Mouse (Mus musculus) cerebellum, adult 2 months (tissue): ENCODE results near the gene Kmt2e. TPM values are rescaled to one million over a fixed set of nuclear protein-coding genes. Genes with fewer than 3 reads are reported as not detected.

Source experiments
- DNase-seq, 2 experiments: peaks; one replicate each; pipeline ENCODE4 v3.0.0; 2021
- H3K27ac ChIP-seq: fragments of 200-500 bp; 2 replicates; pipeline ENCODE4 v1.5.1; 2012; ENCODE audit warnings: low read length, control low read depth, inconsistent platforms; ENCODE audit not compliant: insufficient read depth
- H3K27me3 ChIP-seq: fragments of 200-500 bp; 2 replicates; pipeline ENCODE4 v1.6.1; 2012; ENCODE audit warnings: inconsistent platforms, mild to moderate bottlenecking, low read length, moderate library complexity; ENCODE audit not compliant: control insufficient read depth, insufficient read depth
- H3K4me1 ChIP-seq: fragments of 200-500 bp; 2 replicates; pipeline ENCODE4 v1.6.1; 2011; ENCODE audit warnings: low read length; ENCODE audit not compliant: control insufficient read depth, insufficient read depth
- H3K4me3 ChIP-seq: fragments of 200-500 bp; replicated peaks from 2 replicates; pipeline ENCODE3; 2011; ENCODE audit warnings: mild to moderate bottlenecking, low read depth, low read length, control low read depth; ENCODE audit not compliant: insufficient read depth
- CTCF ChIP-seq: fragments of 200-500 bp; IDR thresholded peaks from 2 replicates; pipeline ENCODE4 v1.5.1; 2011; ENCODE audit warnings: low read depth, mild to moderate bottlenecking, control low read depth, low read length, moderate library complexity, borderline replicate concordance; ENCODE audit not compliant: insufficient read depth
- POLR2A ChIP-seq: fragments of 200-500 bp; IDR thresholded peaks from 2 replicates; pipeline ENCODE4 v1.6.1; 2011; ENCODE audit warnings: low read length, control low read depth, borderline replicate concordance; ENCODE audit not compliant: insufficient read depth
- WGBS: fragments of 180-500 bp; shearing (Covaris S2); methylation state at CpG from one replicate; pipeline ENCODE4 v1.1.7; 2018; 5-methylcytosine and 5-hydroxymethylcytosine counted together
- polyA plus RNA-seq: library from polyadenylated mRNA; depleted of rRNA; stranded (reverse); fragments of >200 nt; gene quantifications from 2 replicates; pipeline ENCODE4 v1.2.3, GENCODE M21; 2012

Kmt2e gene
- polyA plus RNA-seq, 1 experiment = 46.6 TPM

- no peak for DNase-seq
- Histone ChIP-seq H3K27me3 (no peaks in the 10 kb centered on the region), H3K4me3 (no peak overlapping the region), H3K4me1 (peaks cover 9% of the 10 kb centered on the region; the same call in 1 of the 2 replicates), H3K27ac (no peak overlapping the region)
- 77% methylated on average over 11 of the region's 11 CpGs for WGBS
- no peak for TF ChIP-seq CTCF
- TF ChIP-seq POLR2A = no peak
Observed at GRCm38 (mm10) chr5:23403161-23403560, 31.1 kb upstream of the Kmt2e start.

GRCm38 (mm10) chr5:23405666-23406404, 28.4 kb upstream of the Kmt2e start:
- H3K27ac ChIP-seq = no peak overlapping the region
- peaks cover 9% of the 10 kb centered on the region; the same call in 1 of the 2 replicates for H3K4me1 ChIP-seq
- H3K4me3 ChIP-seq = no peak overlapping the region
- TF ChIP-seq CTCF = no peak
- TF ChIP-seq POLR2A = no peak
- no peaks in the 10 kb centered on the region for H3K27me3 ChIP-seq
- 94% methylated on average over 12 of the region's 12 CpGs for WGBS
- DNase-seq = no peak

- TF ChIP-seq POLR2A = no peak
- TF ChIP-seq CTCF = no peak
- 76% methylated on average over 4 of the region's 4 CpGs for WGBS
- H3K4me3 ChIP-seq = no peak overlapping the region
- DNase-seq = no peak
- H3K27me3 ChIP-seq = no peaks in the 10 kb centered on the region
- H3K4me1 ChIP-seq = peaks cover 6% of the 10 kb centered on the region; the same call in 1 of the 2 replicates
- H3K27ac ChIP-seq = no peak overlapping the region
Observed at GRCm38 (mm10) chr5:23406405-23406745, 27.9 kb upstream of the Kmt2e start.

- Histone ChIP-seq H3K27me3 (no peaks in the 10 kb centered on the region), H3K4me3 (no peak overlapping the region), H3K27ac (no peak overlapping the region), H3K4me1 (no peaks in the 10 kb centered on the region; the same call in 1 of the 2 replicates)
- WGBS = 74% methylated on average over 5 of the region's 5 CpGs
- DNase-seq = no peak
- TF ChIP-seq POLR2A (no peak), CTCF (no peak)
Observed at GRCm38 (mm10) chr5:23408106-23408505, 26.1 kb upstream of the Kmt2e start.

- no peak for DNase-seq
- H3K27ac ChIP-seq = no peak overlapping the region
- no peaks in the 10 kb centered on the region for H3K27me3 ChIP-seq
- TF ChIP-seq CTCF (no peak), POLR2A (no peak)
- WGBS = 56% methylated on average over 9 of the region's 9 CpGs
- no peak overlapping the region for H3K4me3 ChIP-seq
- no peaks in the 10 kb centered on the region; the same call in 1 of the 2 replicates for H3K4me1 ChIP-seq
Observed at GRCm38 (mm10) chr5:23410040-23410717, 24.1 kb upstream of the Kmt2e start.

GRCm38 (mm10) chr5:23410718-23411101, 23.5 kb upstream of the Kmt2e start:
- no peak overlapping the region for H3K27ac ChIP-seq
- no peak for DNase-seq
- H3K4me1 ChIP-seq = no peaks in the 10 kb centered on the region; the same call in 1 of the 2 replicates
- no peaks in the 10 kb centered on the region for H3K27me3 ChIP-seq
- no peak overlapping the region for H3K4me3 ChIP-seq
- TF ChIP-seq CTCF = no peak
- TF ChIP-seq POLR2A = no peak
- 46% methylated on average over 2 of the region's 2 CpGs for WGBS

- Histone ChIP-seq H3K4me3 (no peak overlapping the region), H3K4me1 (peaks cover 5% of the 10 kb centered on the region; the same call in 1 of the 2 replicates), H3K27me3 (no peaks in the 10 kb centered on the region), H3K27ac (no peak overlapping the region)
- DNase-seq = no peak
- 94% methylated on average over 10 of the region's 10 CpGs for WGBS
- TF ChIP-seq CTCF = no peak
- no peak for TF ChIP-seq POLR2A
Observed at GRCm38 (mm10) chr5:23411640-23412039, 22.6 kb upstream of the Kmt2e start.
